17 mouse cellular contexts compared by ENCODE assay signal in the genomic region with DNA sequence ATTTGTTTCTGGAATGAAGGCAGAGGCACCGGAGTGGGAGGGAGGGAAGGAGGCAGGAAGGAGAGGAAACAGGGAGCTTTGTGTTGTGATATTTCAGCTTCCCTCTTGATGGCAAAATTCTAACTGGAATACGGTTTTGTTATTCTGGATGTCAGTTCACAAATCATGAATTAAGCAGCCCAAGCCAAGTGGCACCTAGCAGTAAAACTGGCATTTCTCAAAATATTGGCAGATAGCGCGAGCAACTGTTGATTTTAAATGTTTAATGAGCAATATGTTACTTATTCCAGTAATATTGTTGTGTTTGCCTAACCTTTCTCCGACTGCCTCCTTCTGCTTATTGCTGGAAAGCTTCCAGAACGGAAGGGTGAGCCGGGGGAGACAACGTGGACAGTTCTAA.
DNase-seq lines count a peak whose midpoint lies in the region; ATAC-seq and TF ChIP-seq lines count a peak whose summit lies in the region.
"Had no signal": no experiment of that assay in that cellular context is flagged by ENCODE, and none has a peak within 500 bp of the region (broad histone marks: within the 10 kb centered on the region; RNA-seq: fewer than 3 reads in every experiment).

No protein-coding gene starts in this region.

- no peak for TF ChIP-seq POLR2A in brain, embryonic 14.5 days (IDR thresholded peaks at IDR 0.05; ENCODE audit: borderline replicate concordance, extremely low read depth, insufficient read depth, insufficient read length, poor library complexity, severe bottlenecking)

- TF ChIP-seq CTCF in brain, embryonic 14.5 days (IDR thresholded peaks at IDR 0.05; ENCODE audit: borderline replicate concordance, extremely low read depth, insufficient read depth, insufficient read length): no peak

- no peak for DNase-seq in frontal cortex, adult 2 months (ENCODE audit: extremely low spot score in 1 of 2, low spot score in 1 of 2)
- peak; percentile 87 for DNase-seq in brain, embryonic 14.5 days (ENCODE audit: low read depth)
- DNase-seq in cerebellum, adult 9-11 months: peak; percentile 58
- peak; percentile 33 for DNase-seq in layer of hippocampus, adult 9-10 months (ENCODE audit: low spot score)
- DNase-seq in spleen, postnatal 4 days (ENCODE audit: low spot score in 2 of 2): no peak
- DNase-seq in thymus, postnatal 4 days: no peak
- DNase-seq in liver: no peak
- DNase-seq: adrenal gland, postnatal 10 days; B cell, adult 2 months; gastrocnemius, postnatal 25 days; kidney, postnatal 14 days; left cerebral cortex, postnatal 4 days; liver, embryonic 13.5 days; lung, postnatal 10 days; right cerebral cortex, postnatal 14 days had no signal

- ATAC-seq in frontal cortex, adult (ENCODE audit: low TSS enrichment): peak; percentile 81
- ATAC-seq: intestine, embryonic 16.5 days had no signal

Comparison
In these comparisons a context has a peak if more than half of its experiments do, and no peak if none do; other contexts are left out.
1. DNase-seq: peak in brain, embryonic 14.5 days (single experiment), cerebellum, adult 9-11 months (single experiment) and layer of hippocampus, adult 9-10 months (single experiment); none in frontal cortex, adult 2 months (0 of 2), spleen, postnatal 4 days (0 of 2), thymus, postnatal 4 days (single experiment) and liver (single experiment).